ENCODE assay signal across 14 mouse cellular contexts in the genomic region with DNA sequence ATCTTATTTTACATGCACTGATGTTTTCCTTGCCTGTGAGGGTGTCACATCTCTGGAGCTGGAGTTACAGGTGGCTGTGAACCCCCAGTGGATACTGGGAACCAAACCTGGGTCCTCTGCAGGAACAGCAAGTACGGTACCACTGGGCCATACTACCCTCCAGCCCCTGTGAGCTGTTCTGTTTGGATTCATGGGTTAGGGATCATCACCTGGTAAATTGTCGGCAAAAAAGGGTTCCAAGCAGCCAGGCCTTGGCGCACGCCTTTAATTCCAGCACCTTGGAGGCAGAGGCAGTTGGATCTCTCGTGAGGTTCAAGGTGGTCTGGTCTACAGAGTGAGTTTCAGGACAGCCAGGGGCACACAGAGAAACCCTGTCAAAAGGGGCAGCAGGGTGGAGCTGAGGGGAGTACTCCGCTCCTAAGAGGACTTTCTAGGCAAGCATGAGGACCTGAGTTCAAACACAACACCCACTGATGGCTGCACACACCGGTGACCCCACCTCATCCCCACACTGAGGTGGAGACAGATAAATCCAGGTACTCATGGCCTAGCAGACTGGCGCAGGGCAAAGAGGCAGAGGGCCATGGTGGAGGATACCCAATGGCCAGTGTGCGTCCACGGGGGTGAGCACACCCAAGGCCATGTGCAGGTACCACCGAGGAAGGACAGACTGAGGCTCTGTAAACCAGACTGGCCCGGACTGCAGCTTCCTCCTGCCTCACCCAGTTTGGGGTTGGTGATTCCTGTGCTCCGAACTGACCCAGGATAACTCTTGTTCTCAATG. TPM values are rescaled to one million over a fixed set of nuclear protein-coding genes. Genes with fewer than 3 reads are reported as not detected.
A peak's percentile ranks its signal among the peaks of the same experiment; 100 is the strongest.
DNase-seq lines count a peak whose midpoint lies in the region; ATAC-seq lines count a peak whose summit lies in the region.
"Had no signal": no experiment of that assay in that cellular context is flagged by ENCODE, and none has a peak within 500 bp of the region (broad histone marks: within the 10 kb centered on the region; RNA-seq: fewer than 3 reads in every experiment).

No protein-coding gene starts in this region.

- ATAC-seq in forebrain, embryonic 13.5 days, result no peak
- ATAC-seq in megakaryocyte, adult 5-6 weeks (ENCODE audit: poor library complexity, severe bottlenecking), result no peak
- ATAC-seq in limb, embryonic 12.5 days (ENCODE audit: insufficient number of reproducible peaks, insufficient read depth, low FRiP score, low TSS enrichment, low read depth), result no peak
- no peak for ATAC-seq in stomach, embryonic 15.5 days (ENCODE audit: insufficient read depth, low FRiP score, low read depth)
- no peak for ATAC-seq in monocyte, adult 5-6 weeks (replicated peaks; ENCODE audit: insufficient number of reproducible peaks, low FRiP score, low TSS enrichment, poor library complexity, severe bottlenecking)
- ATAC-seq: inflammation-experienced regulatory T-cells, adult 6 months had no signal

- no peak for DNase-seq in forebrain, embryonic 10.5 days (ENCODE audit: extremely low spot score, low spot score)
- no peak for DNase-seq in urinary bladder, postnatal 10 days (ENCODE audit: low spot score)
- DNase-seq: cerebellum, adult 11-12 months; gastrocnemius, postnatal 10 days; kidney, postnatal 10 days; lung, adult 2 months had no signal

- WGBS in forebrain, embryonic 13.5 days, result 91% methylated on average over 13 of the region's 13 CpGs
- WGBS in forebrain, embryonic 10.5 days, result 92% methylated on average over 13 of the region's 13 CpGs
- 93% methylated on average over 13 of the region's 13 CpGs for WGBS in limb, embryonic 12.5 days
- 84% methylated on average over 13 of the region's 13 CpGs for WGBS in stomach, embryonic 15.5 days

- no peak overlapping the region for H3K4me3 ChIP-seq in forebrain, embryonic 13.5 days
- H3K4me3 ChIP-seq in forebrain, embryonic 10.5 days, result no peak overlapping the region
- H3K4me3 ChIP-seq in megakaryocyte, embryonic 14.5 days (replicated peaks), result peak overlapping the region; percentile 1
- no peak overlapping the region for H3K4me3 ChIP-seq in limb, embryonic 12.5 days (replicated peaks)
- no peak overlapping the region for H3K4me3 ChIP-seq in stomach, embryonic 15.5 days (replicated peaks)

- H3K9me3 ChIP-seq in forebrain, embryonic 13.5 days (replicated peaks), result no peaks in the 10 kb centered on the region
- H3K9me3 ChIP-seq in forebrain, embryonic 10.5 days, result no peaks in the 10 kb centered on the region
- no peaks in the 10 kb centered on the region for H3K9me3 ChIP-seq in megakaryocyte, embryonic 14.5 days
- no peaks in the 10 kb centered on the region for H3K9me3 ChIP-seq in limb, embryonic 12.5 days
- H3K9me3 ChIP-seq in stomach, embryonic 15.5 days, result no peaks in the 10 kb centered on the region

- no peak overlapping the region for H3K4me2 ChIP-seq in forebrain, embryonic 13.5 days
- no peak overlapping the region for H3K4me2 ChIP-seq in limb, embryonic 12.5 days
- no peak overlapping the region for H3K4me2 ChIP-seq in stomach, embryonic 15.5 days

- 0 out of 2 replicates have a peak overlapping the region, but pooled peaks have one; percentile 8 for H3K9ac ChIP-seq in forebrain, embryonic 13.5 days
- H3K9ac ChIP-seq in limb, embryonic 12.5 days (replicated peaks), result peak overlapping the region; percentile 28; the same call in 1 of the 2 replicates
- no peak overlapping the region for H3K9ac ChIP-seq in stomach, embryonic 15.5 days

- peaks cover 4% of the 10 kb centered on the region; the same call in 1 of the 2 replicates for H3K36me3 ChIP-seq in forebrain, embryonic 13.5 days (ENCODE audit: poor library complexity, severe bottlenecking)
- peaks cover 14% of the 10 kb centered on the region for H3K36me3 ChIP-seq in forebrain, embryonic 10.5 days (replicated peaks)
- peaks cover 14% of the 10 kb centered on the region for H3K36me3 ChIP-seq in megakaryocyte, embryonic 14.5 days (replicated peaks; ENCODE audit: low read length)
- H3K36me3 ChIP-seq in limb, embryonic 12.5 days, result 0 out of 2 replicates have a peak, but pooled peaks cover 7% of the 10 kb centered on the region
- no peaks in the 10 kb centered on the region for H3K36me3 ChIP-seq in stomach, embryonic 15.5 days

- H3K4me1 ChIP-seq in forebrain, embryonic 13.5 days, result peaks cover 30% of the 10 kb centered on the region
- peaks cover 48% of the 10 kb centered on the region for H3K4me1 ChIP-seq in forebrain, embryonic 10.5 days
- H3K4me1 ChIP-seq in megakaryocyte, embryonic 14.5 days, result peaks cover 79% of the 10 kb centered on the region
- peaks cover 33% of the 10 kb centered on the region for H3K4me1 ChIP-seq in limb, embryonic 12.5 days (replicated peaks)
- H3K4me1 ChIP-seq in stomach, embryonic 15.5 days, result peaks cover 32% of the 10 kb centered on the region

- H3K27me3 ChIP-seq in forebrain, embryonic 13.5 days, result no peaks in the 10 kb centered on the region
- 0 out of 2 replicates have a peak, but pooled peaks cover 6% of the 10 kb centered on the region for H3K27me3 ChIP-seq in forebrain, embryonic 10.5 days (ENCODE audit: poor library complexity, severe bottlenecking)
- no peaks in the 10 kb centered on the region for H3K27me3 ChIP-seq in megakaryocyte, embryonic 14.5 days (replicated peaks)
- H3K27me3 ChIP-seq in limb, embryonic 12.5 days, result no peaks in the 10 kb centered on the region
- H3K27me3 ChIP-seq in stomach, embryonic 15.5 days (replicated peaks), result no peaks in the 10 kb centered on the region

- H3K27ac ChIP-seq in forebrain, embryonic 13.5 days, result no peak overlapping the region
- H3K27ac ChIP-seq in forebrain, embryonic 10.5 days, result no peak overlapping the region
- no peak overlapping the region for H3K27ac ChIP-seq in limb, embryonic 12.5 days
- peak overlapping the region; percentile 89 for H3K27ac ChIP-seq in stomach, embryonic 15.5 days

RNA-seq across cellular contexts. Expression of a gene that starts 2.0 kb away (rescaled TPM):
- polyA plus RNA-seq in forebrain, embryonic 13.5 days (2015; fragmentation: Nextera tagmentation; extraction: Ambion mirVana), result 79.0 and 84.3 TPM in 2 replicates
- polyA plus RNA-seq in forebrain, embryonic 10.5 days (2016; fragmentation: Nextera tagmentation; extraction: Ambion mirVana), result 73.4 and 77.2 TPM in 2 replicates
- polyA plus RNA-seq in megakaryocyte, embryonic 14.5 days (2012; ENCODE audit: insufficient read depth, low replicate concordance), result 7.3 and 10.2 TPM in 2 replicates
- total RNA-seq in megakaryocyte, adult 5-6 weeks (2015), result 4.9 and 7.8 TPM in 2 replicates
- 7.1 and 8.1 TPM in 2 replicates for total RNA-seq in megakaryocyte, adult 5-6 weeks (2017)
- polyA plus RNA-seq in limb, embryonic 12.5 days (2016; fragmentation: Nextera tagmentation; extraction: Ambion mirVana), result 82.9 and 86.1 TPM in 2 replicates
- polyA plus RNA-seq in stomach, embryonic 15.5 days (2015; fragmentation: Nextera tagmentation; extraction: Ambion mirVana), result 113 and 134 TPM in 2 replicates
- 2.2 to 17.5 TPM (median 15.1 TPM) in 3 replicates for total RNA-seq in monocyte, adult 5-6 weeks (2017)

RNA-seq across cellular contexts. Expression of a gene that starts 12.3 kb away (rescaled TPM):
- polyA plus RNA-seq in forebrain, embryonic 13.5 days (2015; fragmentation: Nextera tagmentation; extraction: Ambion mirVana), result 430 and 502 TPM in 2 replicates
- polyA plus RNA-seq in forebrain, embryonic 10.5 days (2016; fragmentation: Nextera tagmentation; extraction: Ambion mirVana), result 276 and 283 TPM in 2 replicates
- polyA plus RNA-seq in megakaryocyte, embryonic 14.5 days (2012; ENCODE audit: insufficient read depth, low replicate concordance), result 2,412 and 5,687 TPM in 2 replicates
- 345 and 384 TPM in 2 replicates for total RNA-seq in megakaryocyte, adult 5-6 weeks (2015)
- 238 and 282 TPM in 2 replicates for total RNA-seq in megakaryocyte, adult 5-6 weeks (2017)
- 453 and 478 TPM in 2 replicates for polyA plus RNA-seq in limb, embryonic 12.5 days (2016; fragmentation: Nextera tagmentation; extraction: Ambion mirVana)
- polyA plus RNA-seq in stomach, embryonic 15.5 days (2015; fragmentation: Nextera tagmentation; extraction: Ambion mirVana), result 692 and 697 TPM in 2 replicates
- 129 to 254 TPM (median 141 TPM) in 3 replicates for total RNA-seq in monocyte, adult 5-6 weeks (2017)

RNA-seq across cellular contexts. Expression of a gene that starts 23.0 kb away (rescaled TPM):
- polyA plus RNA-seq in forebrain, embryonic 13.5 days (2015; fragmentation: Nextera tagmentation; extraction: Ambion mirVana), result 0.48 and 0.57 TPM in 2 replicates
- 0.84 and 1.1 TPM in 2 replicates for polyA plus RNA-seq in forebrain, embryonic 10.5 days (2016; fragmentation: Nextera tagmentation; extraction: Ambion mirVana)
- 31.7 and 48.4 TPM in 2 replicates for polyA plus RNA-seq in megakaryocyte, embryonic 14.5 days (2012; ENCODE audit: insufficient read depth, low replicate concordance)
- 34.3 and 35.9 TPM in 2 replicates for total RNA-seq in megakaryocyte, adult 5-6 weeks (2015)
- total RNA-seq in megakaryocyte, adult 5-6 weeks (2017), result 31.5 and 42.4 TPM in 2 replicates
- 1.2 and 1.4 TPM in 2 replicates for polyA plus RNA-seq in limb, embryonic 12.5 days (2016; fragmentation: Nextera tagmentation; extraction: Ambion mirVana)
- 4.4 and 5.8 TPM in 2 replicates for polyA plus RNA-seq in stomach, embryonic 15.5 days (2015; fragmentation: Nextera tagmentation; extraction: Ambion mirVana)
- total RNA-seq in monocyte, adult 5-6 weeks (2017), result 20.3 to 41.0 TPM (median 29.4 TPM) in 3 replicates
- polyA plus RNA-seq: myocyte had no signal

RNA-seq across cellular contexts. Expression of a gene that starts 27.4 kb away (rescaled TPM):
- polyA plus RNA-seq in forebrain, embryonic 13.5 days (2015; fragmentation: Nextera tagmentation; extraction: Ambion mirVana), result 15.1 and 17.7 TPM in 2 replicates
- 4.1 and 4.3 TPM in 2 replicates for polyA plus RNA-seq in forebrain, embryonic 10.5 days (2016; fragmentation: Nextera tagmentation; extraction: Ambion mirVana)
- polyA plus RNA-seq in megakaryocyte, embryonic 14.5 days (2012; ENCODE audit: insufficient read depth, low replicate concordance), result 18.9 and 34.3 TPM in 2 replicates
- total RNA-seq in megakaryocyte, adult 5-6 weeks (2015), result 1.1 and 3.3 TPM in 2 replicates
- 0.51 and 1.8 TPM in 2 replicates for total RNA-seq in megakaryocyte, adult 5-6 weeks (2017)
- 39.4 and 45.6 TPM in 2 replicates for polyA plus RNA-seq in limb, embryonic 12.5 days (2016; fragmentation: Nextera tagmentation; extraction: Ambion mirVana)
- 28.8 and 35.6 TPM in 2 replicates for polyA plus RNA-seq in stomach, embryonic 15.5 days (2015; fragmentation: Nextera tagmentation; extraction: Ambion mirVana)
- total RNA-seq in monocyte, adult 5-6 weeks (2017), result 2.0 to 3.2 TPM (median 2.7 TPM) in 3 replicates

RNA-seq across cellular contexts. Expression of a gene that starts 47.0 kb away (rescaled TPM):
- 0.52 and 0.53 TPM in 2 replicates for polyA plus RNA-seq in forebrain, embryonic 13.5 days (2015; fragmentation: Nextera tagmentation; extraction: Ambion mirVana)
- 0.32 and 0.33 TPM in 2 replicates for polyA plus RNA-seq in forebrain, embryonic 10.5 days (2016; fragmentation: Nextera tagmentation; extraction: Ambion mirVana)
- polyA plus RNA-seq in megakaryocyte, embryonic 14.5 days (2012; ENCODE audit: insufficient read depth, low replicate concordance), result 7.4 and 9.1 TPM in 2 replicates
- total RNA-seq in megakaryocyte, adult 5-6 weeks (2015), result 22.8 and 23.9 TPM in 2 replicates
- total RNA-seq in megakaryocyte, adult 5-6 weeks (2017), result 28.1 and 29.3 TPM in 2 replicates
- polyA plus RNA-seq in limb, embryonic 12.5 days (2016; fragmentation: Nextera tagmentation; extraction: Ambion mirVana), result 0.28 and 0.53 TPM in 2 replicates
- polyA plus RNA-seq in stomach, embryonic 15.5 days (2015; fragmentation: Nextera tagmentation; extraction: Ambion mirVana), result 1.4 and 1.6 TPM in 2 replicates
- 20.5 to 50.8 TPM (median 33.5 TPM) in 3 replicates for total RNA-seq in monocyte, adult 5-6 weeks (2017)
- polyA plus RNA-seq: myocyte had no signal
